Mouse (Mus musculus) embryonic facial prominence, embryonic 11.5 days (tissue): ENCODE measurements around the gene Mlxip. TPM values are rescaled to one million over a fixed set of nuclear protein-coding genes. Genes with fewer than 3 reads are reported as not detected.

Experiments
- ATAC-seq: fragments of 200-750 bp; cut with Nextera tagmentation; replicated peaks from 2 replicates; pipeline ENCODE4 v1.8.0; 2017; ENCODE audit warnings: low read depth; ENCODE audit not compliant: insufficient number of reproducible peaks, low FRiP score, low TSS enrichment
- DNase-seq: peaks from one replicate; pipeline ENCODE4 v3.0.0-alpha.2; 2015; ENCODE audit warnings: low spot score
- H3K27ac ChIP-seq: fragments of 300-500 bp; sonication (generic); replicated peaks from 2 replicates; pipeline ENCODE4 v1.5.1; 2014; ENCODE audit warnings: mild to moderate bottlenecking, low read depth, low read length, control low read depth
- H3K27me3 ChIP-seq: fragments of 300-500 bp; sonication (generic); 2 replicates; pipeline ENCODE4 v1.6.1; 2014; ENCODE audit warnings: mild to moderate bottlenecking, low read length, moderate library complexity, mixed read lengths; ENCODE audit not compliant: control insufficient read depth, insufficient read depth
- H3K36me3 ChIP-seq: fragments of 300-500 bp; sonication (generic); replicated peaks from 2 replicates; pipeline ENCODE4 v1.6.1; 2014; ENCODE audit warnings: low read depth, mild to moderate bottlenecking, low read length, moderate library complexity, mixed read lengths; ENCODE audit not compliant: control insufficient read depth, insufficient read depth
- H3K4me1 ChIP-seq: fragments of 300-500 bp; sonication (generic); 2 replicates; pipeline ENCODE4 v1.6.1; 2014; ENCODE audit warnings: low read length, mixed read lengths; ENCODE audit not compliant: control insufficient read depth, insufficient read depth
- H3K4me2 ChIP-seq: fragments of 300-500 bp; sonication (generic); 2 replicates; pipeline ENCODE4 v1.6.1; 2014; ENCODE audit warnings: low read depth, mild to moderate bottlenecking, control low read depth, low read length, moderate library complexity
- H3K4me3 ChIP-seq: fragments of 300-500 bp; sonication (generic); 2 replicates; pipeline ENCODE4 v1.5.1; 2014; ENCODE audit warnings: low read depth, low read length, control low read depth
- H3K9ac ChIP-seq: fragments of 300-500 bp; sonication (generic); replicated peaks from 2 replicates; pipeline ENCODE4 v1.6.1; 2014; ENCODE audit warnings: mild to moderate bottlenecking, control low read depth, low read length
- H3K9me3 ChIP-seq: fragments of 300-500 bp; sonication (generic); replicated peaks from 2 replicates; pipeline ENCODE4 v1.6.1; 2016; ENCODE audit warnings: mild to moderate bottlenecking, low read length, inconsistent platforms, mixed read lengths; ENCODE audit not compliant: control insufficient read depth
- WGBS: fragments of 180-500 bp; shearing (Covaris S2); extraction: QIAGEN DNeasy Blood & Tissue Kit; methylation state at CpG from one replicate; pipeline ENCODE4 v1.1.7; 2014; 5-methylcytosine and 5-hydroxymethylcytosine counted together
- polyA plus RNA-seq: library from polyadenylated mRNA; unstranded; fragments of >200 nt; fragmentation: Nextera tagmentation; extraction: Ambion mirVana; gene quantifications from 2 replicates; pipeline ENCODE4 v1.2.1, GENCODE M21; 2014

Gene Mlxip
- polyA plus RNA-seq, result 13.9 and 14.0 TPM in 2 replicates

DNA sequence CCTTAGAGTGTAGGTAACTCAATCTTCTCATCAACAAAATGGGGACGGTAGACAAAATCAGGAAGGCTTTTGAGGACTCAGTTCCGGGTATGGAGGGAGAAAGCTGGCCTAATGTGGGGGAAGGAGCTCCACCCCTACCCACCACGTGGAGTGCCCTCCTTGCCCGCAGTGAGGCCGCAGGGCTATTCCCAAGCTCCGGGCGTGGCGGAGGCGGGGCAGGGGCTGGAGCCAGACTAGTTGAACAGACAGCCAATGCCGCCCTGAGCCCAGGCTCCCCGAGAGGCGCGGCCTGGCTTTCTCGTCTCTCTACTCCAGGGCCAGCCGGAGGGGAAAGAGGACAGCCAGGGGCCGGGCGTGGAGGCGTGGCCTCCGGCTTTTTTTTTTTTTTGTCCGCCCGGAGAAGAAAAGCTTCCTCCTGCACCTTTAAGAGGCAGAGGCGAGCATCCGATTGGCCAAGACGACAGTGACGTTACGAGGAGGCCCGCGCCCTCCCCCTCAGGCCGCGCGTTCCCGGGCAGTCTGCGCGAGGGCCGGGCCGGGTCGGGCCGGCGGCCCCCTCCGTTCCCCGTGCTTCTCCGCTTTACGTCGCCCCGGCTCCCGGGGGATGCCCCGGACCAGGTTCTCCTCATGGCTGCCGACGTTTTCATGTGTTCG lies at the start of gene Mlxip:
TSS of gene Mlxip (plus strand) at position 496 of the 654 bp plus-strand sequence.
- no peaks in the 10 kb centered on the region; the same call in 1 of the 2 replicates for H3K4me1 ChIP-seq
- peak within 1 kb of the TSS; percentile 59; the same call in 1 of the 2 replicates for H3K27ac ChIP-seq
- H3K36me3 ChIP-seq, result no peaks in the 10 kb centered on the region
- peak within 1 kb of the TSS; percentile 90 for H3K9ac ChIP-seq
- no peaks in the 10 kb centered on the region for H3K9me3 ChIP-seq
- peak; percentile 94 for ATAC-seq
- WGBS, result under 1% methylated on average over 47 of the region's 50 CpGs
- DNase-seq, result peak; percentile 94
- H3K4me3 ChIP-seq, result peak within 1 kb of the TSS; percentile 86
- H3K27me3 ChIP-seq, result no peaks in the 10 kb centered on the region
- peak within 1 kb of the TSS; percentile 78 for H3K4me2 ChIP-seq

DNA sequence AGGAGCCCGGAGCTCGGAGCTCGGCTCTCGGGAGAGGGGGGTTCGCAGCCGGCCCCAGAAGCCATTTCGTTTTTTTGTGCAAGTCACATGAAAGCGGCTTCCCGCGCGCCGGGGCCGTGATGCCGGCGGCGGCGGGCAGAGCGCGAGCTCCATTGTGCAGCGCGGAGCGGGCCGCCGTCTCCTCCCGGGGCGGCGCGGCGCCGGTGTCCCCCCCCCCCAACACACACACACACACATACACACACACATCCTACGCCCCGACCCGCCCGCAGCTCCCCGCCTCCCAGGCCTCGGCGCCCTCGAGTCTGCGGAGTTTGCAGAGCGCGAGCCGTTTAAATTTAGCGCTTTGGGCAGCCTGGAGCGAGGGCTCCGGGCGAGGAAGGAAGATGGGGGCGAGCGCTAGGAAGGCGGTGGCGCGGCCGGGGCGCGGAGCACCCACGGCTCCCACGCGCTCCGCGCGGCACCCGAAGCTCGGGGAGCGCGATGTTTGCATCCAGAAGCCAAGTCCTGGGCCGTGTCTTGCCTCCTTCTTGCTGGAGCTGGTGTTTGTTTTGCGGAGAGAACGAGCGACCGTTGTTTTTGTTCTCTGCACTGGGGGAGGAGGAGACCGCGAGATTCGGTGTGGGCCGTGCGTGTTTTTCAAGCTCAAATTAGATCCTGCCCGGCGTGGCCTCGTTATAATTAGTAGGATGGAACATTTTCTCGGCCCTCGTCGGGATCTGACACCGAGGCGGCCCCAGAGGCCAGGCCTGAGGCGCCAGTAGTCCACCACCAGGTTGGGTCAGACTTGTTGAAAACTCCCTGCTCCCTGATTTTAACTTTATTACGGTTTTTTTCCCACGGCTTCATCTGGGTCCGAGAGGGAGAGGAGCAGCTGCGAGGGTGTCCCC lies 49.4 kb upstream of the Mlxip start:
- DNase-seq, result peak; percentile 69
- Histone ChIP-seq H3K4me1 (peaks cover 6% of the 10 kb centered on the region; the same call in 1 of the 2 replicates), H3K9me3 (no peaks in the 10 kb centered on the region), H3K9ac (peak overlapping the region; percentile 99), H3K36me3 (no peaks in the 10 kb centered on the region), H3K4me3 (peak overlapping the region; percentile 97), H3K27ac (peak overlapping the region; percentile 99), H3K4me2 (peak overlapping the region; percentile 90), H3K27me3 (no peaks in the 10 kb centered on the region)
- under 1% methylated on average over 78 of the region's 87 CpGs for WGBS
- ATAC-seq, result peak; percentile 60

- Histone ChIP-seq H3K9me3 (no peaks in the 10 kb centered on the region), H3K4me2 (peak overlapping the region; percentile 90), H3K4me3 (peak overlapping the region; percentile 97), H3K9ac (peak overlapping the region; percentile 99), H3K27me3 (no peaks in the 10 kb centered on the region), H3K27ac (peak overlapping the region; percentile 99), H3K36me3 (no peaks in the 10 kb centered on the region), H3K4me1 (peaks cover 8% of the 10 kb centered on the region; the same call in 1 of the 2 replicates)
- WGBS, result 2% methylated on average over 22 of the region's 22 CpGs
- ATAC-seq, result peak; percentile 30; the same call in 1 of the 2 replicates
- DNase-seq, result peak; percentile 64
Measured at GRCm38 (mm10) chr5:123345853-123346654, 48.5 kb upstream of the Mlxip start.

- Histone ChIP-seq H3K27ac (peak overlapping the region; percentile 44), H3K4me2 (peak overlapping the region; percentile 90), H3K4me1 (peaks cover 8% of the 10 kb centered on the region; the same call in 1 of the 2 replicates), H3K4me3 (peak overlapping the region; percentile 97), H3K9me3 (no peaks in the 10 kb centered on the region), H3K27me3 (no peaks in the 10 kb centered on the region), H3K36me3 (no peaks in the 10 kb centered on the region), H3K9ac (peak overlapping the region; percentile 99)
- no peak for ATAC-seq
- 57% methylated on average over 7 of the region's 7 CpGs for WGBS
- DNase-seq, result no peak
Measured at GRCm38 (mm10) chr5:123346701-123347270, 47.8 kb upstream of the Mlxip start.

DNA sequence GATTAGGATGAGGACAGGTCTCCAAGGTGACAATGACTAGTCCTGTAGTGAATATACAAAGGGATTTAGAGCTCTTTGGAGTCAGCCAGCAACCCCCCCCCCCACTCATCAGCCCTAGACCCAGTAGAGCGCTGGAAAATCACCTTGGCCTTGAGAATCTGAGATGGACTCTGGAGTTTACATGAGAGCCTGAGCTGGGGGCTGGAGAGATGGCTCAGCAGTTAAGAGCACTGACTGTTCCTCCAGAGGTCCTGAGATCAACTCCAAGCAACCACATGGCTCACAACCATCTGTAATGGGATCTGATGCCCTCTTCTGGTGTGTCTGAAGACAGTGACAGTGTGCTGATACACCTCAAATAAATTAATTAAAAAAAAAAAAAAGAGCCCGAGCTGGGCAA lies 46.6 kb upstream of the Mlxip start:
- Histone ChIP-seq H3K4me3 (no peak overlapping the region), H3K36me3 (no peaks in the 10 kb centered on the region; the same call in 1 of the 2 replicates), H3K27me3 (no peaks in the 10 kb centered on the region), H3K9me3 (no peaks in the 10 kb centered on the region), H3K4me1 (peaks cover 8% of the 10 kb centered on the region; the same call in 1 of the 2 replicates), H3K9ac (no peak overlapping the region), H3K27ac (no peak overlapping the region), H3K4me2 (no peak overlapping the region)
- ATAC-seq (no peak), DNase-seq (no peak)
- WGBS, result 85% methylated on average over 2 of the region's 2 CpGs

DNA sequence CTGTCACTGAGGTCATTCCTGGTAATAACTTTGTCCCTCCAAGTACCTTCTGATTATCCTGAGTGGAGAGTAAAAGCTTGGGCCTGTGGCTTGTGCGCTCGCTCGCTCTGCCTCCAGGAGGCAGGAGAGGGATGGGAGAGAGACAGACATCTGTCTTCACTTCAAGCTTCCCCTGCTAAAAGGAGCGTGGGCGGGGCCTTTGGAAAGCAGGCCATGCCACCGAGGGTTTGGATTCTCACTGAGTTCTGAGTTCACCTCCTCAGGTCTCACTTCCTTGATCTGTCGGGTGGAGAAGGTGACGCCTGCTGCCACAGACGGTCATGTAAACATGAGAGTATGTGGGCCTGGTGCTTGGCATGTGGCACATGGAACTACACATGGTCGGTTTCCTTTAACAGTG lies 44.2 kb upstream of the Mlxip start:
- Histone ChIP-seq H3K4me2 (no peak overlapping the region), H3K27ac (no peak overlapping the region), H3K9ac (no peak overlapping the region), H3K4me1 (peaks cover 8% of the 10 kb centered on the region; the same call in 1 of the 2 replicates), H3K27me3 (no peaks in the 10 kb centered on the region), H3K9me3 (no peaks in the 10 kb centered on the region), H3K4me3 (no peak overlapping the region), H3K36me3 (no peaks in the 10 kb centered on the region; the same call in 1 of the 2 replicates)
- no peak for ATAC-seq
- 50% methylated on average over 10 of the region's 10 CpGs for WGBS
- peak; percentile 72 for DNase-seq

- H3K9me3 ChIP-seq, result no peaks in the 10 kb centered on the region
- no peak overlapping the region for H3K9ac ChIP-seq
- no peaks in the 10 kb centered on the region for H3K27me3 ChIP-seq
- WGBS, result 72% methylated on average over 11 of the region's 11 CpGs
- ATAC-seq, result no peak
- H3K4me2 ChIP-seq, result no peak overlapping the region
- no peak overlapping the region for H3K27ac ChIP-seq
- DNase-seq, result peak; percentile 48
- no peaks in the 10 kb centered on the region for H3K4me1 ChIP-seq
- H3K4me3 ChIP-seq, result no peak overlapping the region
- peaks cover 5% of the 10 kb centered on the region for H3K36me3 ChIP-seq
Measured at GRCm38 (mm10) chr5:123355918-123356317, 38.7 kb upstream of the Mlxip start.
